8 mouse cellular contexts compared by ENCODE assay signal in the genomic region with DNA sequence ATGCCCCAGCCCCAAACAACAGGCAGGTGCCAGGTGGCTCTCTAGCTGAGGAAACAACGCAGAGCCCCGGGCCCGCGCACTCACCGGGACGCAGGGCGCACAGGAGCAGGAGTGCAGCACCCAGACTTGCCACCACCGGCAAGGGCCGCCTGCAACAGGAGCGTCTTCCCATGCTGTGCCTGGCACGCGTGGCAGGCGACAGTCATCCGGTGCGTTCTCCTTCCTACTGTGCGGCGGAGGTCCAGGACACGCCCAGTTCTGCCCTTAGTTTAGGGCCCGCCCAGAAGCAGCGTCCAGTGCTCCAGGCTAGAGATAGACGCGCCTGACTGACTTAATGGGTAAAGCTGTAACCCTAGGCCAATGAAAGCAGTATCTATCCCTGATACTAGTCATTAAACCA. TPM values are rescaled to one million over a fixed set of nuclear protein-coding genes. Genes with fewer than 3 reads are reported as not detected.
DNase-seq lines count a peak whose midpoint lies in the region; ATAC-seq and TF ChIP-seq lines count a peak whose summit lies in the region.

A gene (minus strand): TSS at position 195 of the 400 bp plus-strand sequence.

- H3K4me2 ChIP-seq in heart, embryonic 14.5 days (ENCODE audit: low read length), result peak within 1 kb of the TSS; percentile 62

- no peak for ATAC-seq in heart, embryonic 14.5 days (ENCODE audit: insufficient number of reproducible peaks, insufficient read depth, low FRiP score, low read depth)

- H3K9me3 ChIP-seq in heart, embryonic 14.5 days (ENCODE audit: control insufficient read depth, low read length), result no peaks in the 10 kb centered on the region
- no peaks in the 10 kb centered on the region for H3K9me3 ChIP-seq in megakaryocyte, embryonic 14.5 days

- WGBS in heart, embryonic 14.5 days, result 4% methylated on average over 22 of the region's 22 CpGs

- H3K27me3 ChIP-seq in heart, embryonic 14.5 days (ENCODE audit: control insufficient read depth, insufficient read depth, low read length), result 0 out of 2 replicates have a peak, but pooled peaks cover 3% of the 10 kb centered on the region
- peaks cover 57% of the 10 kb centered on the region for H3K27me3 ChIP-seq in megakaryocyte, embryonic 14.5 days (replicated peaks)

- no peak within 1 kb of the TSS for H3K27ac ChIP-seq in heart, embryonic 14.5 days (replicated peaks in 1 of 2; ENCODE audit: control insufficient read depth in 1 of 2, insufficient read depth in 1 of 2, low read depth in 2 of 2, low read length in 2 of 2)
- H3K27ac ChIP-seq in left cerebral cortex, adult 2 months, result no peak within 1 kb of the TSS

- H3K4me3 ChIP-seq in heart, embryonic 14.5 days (ENCODE audit: control insufficient read depth in 1 of 2, insufficient read depth in 1 of 2, low read depth in 1 of 2, low read length in 2 of 2), result peak within 1 kb of the TSS; percentile 21 to 24; a peak in 3 of 4 replicates
- peak within 1 kb of the TSS; percentile 84 for H3K4me3 ChIP-seq in megakaryocyte, embryonic 14.5 days (replicated peaks)
- H3K4me3 ChIP-seq in left cerebral cortex, adult 2 months, result no peak within 1 kb of the TSS

- TF ChIP-seq CTCF in left cerebral cortex, adult 2 months (IDR thresholded peaks at IDR 0.05), result no peak

- intact Hi-C loops in left cerebral cortex, adult 2 months (cut with DNase I), result no loop called here

- peak; percentile 46 for DNase-seq in Muller cell, postnatal 12 days (ENCODE audit: inconsistent ontology term)
- DNase-seq in embryo, embryonic 10.5 days (ENCODE audit: low spot score), result peak; percentile 33
- peak; percentile 37 for DNase-seq in kidney, postnatal 14 days
- no peak for DNase-seq in ovary, adult 18-20 months (ENCODE audit: low spot score)
- no peak for DNase-seq in urinary bladder, postnatal 4 days (ENCODE audit: low spot score in 2 of 2)
- no peak for DNase-seq in left cerebral cortex, adult 2 months (ENCODE audit: extremely low spot score in 1 of 2, low spot score in 2 of 2)

- H3K4me1 ChIP-seq in heart, embryonic 14.5 days (ENCODE audit: control insufficient read depth in 2 of 2, insufficient read depth in 2 of 2, low read length in 2 of 2), result peaks cover 0 to 4% of the 10 kb centered on the region in 2 experiments; a peak in 3 of 4 replicates
- peaks cover 5% of the 10 kb centered on the region for H3K4me1 ChIP-seq in megakaryocyte, embryonic 14.5 days

- H3K9ac ChIP-seq in heart, embryonic 14.5 days (ENCODE audit: low read length), result 0 out of 2 replicates have a peak within 1 kb of the TSS, but pooled peaks have one; percentile 16

- H3K36me3 ChIP-seq in heart, embryonic 14.5 days (ENCODE audit: control insufficient read depth, insufficient read depth, low read length), result no peaks in the 10 kb centered on the region
- H3K36me3 ChIP-seq in megakaryocyte, embryonic 14.5 days (replicated peaks; ENCODE audit: low read length), result no peaks in the 10 kb centered on the region

RNA-seq across cellular contexts. Expression of the gene that starts here (rescaled TPM):
- not detected in 2 replicates for polyA plus RNA-seq in heart, embryonic 14.5 days (2014; fragmentation: Nextera tagmentation; extraction: Ambion mirVana)
- 0.13 TPM in 1 of 2 replicates, not detected in the other for polyA plus RNA-seq in megakaryocyte, embryonic 14.5 days (2012; ENCODE audit: insufficient read depth, low replicate concordance)
- not detected for total RNA-seq in left cerebral cortex, adult 2 months (2021)

Comparison
In these comparisons a context has a peak if more than half of its experiments do, and no peak if none do; other contexts are left out.
1. DNase-seq: peak in Muller cell, postnatal 12 days (single experiment), embryo, embryonic 10.5 days (single experiment) and kidney, postnatal 14 days (single experiment); none in ovary, adult 18-20 months (single experiment), urinary bladder, postnatal 4 days (0 of 2) and left cerebral cortex, adult 2 months (0 of 2).